Mouse (Mus musculus): ENCODE measurements around the gene Klhdc10.

The Klhdc10 gene

GRCm38 (mm10) chr6:30465586-30465985, 63.9 kb downstream of the Klhdc10 start:
- Histone ChIP-seq H3K36me3 (ENCODE audit: insufficient read depth, low read length) (no peaks in the 10 kb centered on the region), H3K27me3 (ENCODE audit: insufficient read depth, low read length) (peaks cover 50% of the 10 kb centered on the region), H3K4me1 (replicated peaks; ENCODE audit: low read depth, low read length) (peaks cover 49% of the 10 kb centered on the region), H3K9me3 (ENCODE audit: low read length) (no peaks in the 10 kb centered on the region), H3K4me3 (replicated peaks; ENCODE audit: low read length) (no peak overlapping the region)
- TF ChIP-seq POU5F1 (IDR thresholded peaks at IDR 0.05; ENCODE audit: borderline replicate concordance, low read length) (no peak), NANOG (IDR thresholded peaks at IDR 0.05; ENCODE audit: borderline replicate concordance, low read length) (no peak), CTCF (conservative IDR thresholded peaks at IDR 0.05; ENCODE audit: low read length) (no peak)

- peaks cover 42% of the 10 kb centered on the region for H3K27me3 ChIP-seq (ENCODE audit: insufficient read depth, low read length)
- TF ChIP-seq NANOG (IDR thresholded peaks at IDR 0.05; ENCODE audit: borderline replicate concordance, low read length) (no peak), POU5F1 (IDR thresholded peaks at IDR 0.05; ENCODE audit: borderline replicate concordance, low read length) (no peak), CTCF (conservative IDR thresholded peaks at IDR 0.05; ENCODE audit: low read length) (no peak)
- H3K9me3 ChIP-seq (ENCODE audit: low read length): no peaks in the 10 kb centered on the region
Measured at GRCm38 (mm10) chr6:30468058-30468457, 66.4 kb downstream of the Klhdc10 start.

GRCm38 (mm10) chr6:30468684-30469083, 67.0 kb downstream of the Klhdc10 start:
- Histone ChIP-seq H3K27me3 (ENCODE audit: insufficient read depth, low read length) (peaks cover 36% of the 10 kb centered on the region), H3K4me3 (replicated peaks; ENCODE audit: low read length) (peak overlapping the region; percentile 69), H3K4me1 (replicated peaks; ENCODE audit: low read depth, low read length) (peaks cover 27% of the 10 kb centered on the region), H3K36me3 (ENCODE audit: insufficient read depth, low read length) (no peaks in the 10 kb centered on the region), H3K9me3 (ENCODE audit: low read length) (no peaks in the 10 kb centered on the region)
- TF ChIP-seq POU5F1 (IDR thresholded peaks at IDR 0.05; ENCODE audit: borderline replicate concordance, low read length): no peak
- TF ChIP-seq NANOG (IDR thresholded peaks at IDR 0.05; ENCODE audit: borderline replicate concordance, low read length): no peak
- peak; percentile 29 for TF ChIP-seq CTCF (conservative IDR thresholded peaks at IDR 0.05; ENCODE audit: low read length)

More at GRCm38 (mm10) chr6:30468058-30468457, 66.4 kb downstream of the Klhdc10 start:
- H3K36me3 ChIP-seq (ENCODE audit: insufficient read depth, low read length): no peaks in the 10 kb centered on the region
- H3K4me3 ChIP-seq (replicated peaks; ENCODE audit: low read length): no peak overlapping the region
- peaks cover 29% of the 10 kb centered on the region for H3K4me1 ChIP-seq (replicated peaks; ENCODE audit: low read depth, low read length)

- no peaks in the 10 kb centered on the region for H3K36me3 ChIP-seq (ENCODE audit: insufficient read depth, low read length)
- peaks cover 20% of the 10 kb centered on the region for H3K4me1 ChIP-seq (replicated peaks; ENCODE audit: low read depth, low read length)
- no peaks in the 10 kb centered on the region for H3K9me3 ChIP-seq (ENCODE audit: low read length)
- TF ChIP-seq CTCF (conservative IDR thresholded peaks at IDR 0.05; ENCODE audit: low read length) (no peak), POU5F1 (IDR thresholded peaks at IDR 0.05; ENCODE audit: borderline replicate concordance, low read length) (no peak)
- H3K27me3 ChIP-seq (ENCODE audit: insufficient read depth, low read length): peaks cover 30% of the 10 kb centered on the region
- H3K4me3 ChIP-seq (replicated peaks; ENCODE audit: low read length): peak overlapping the region; percentile 69
Measured at GRCm38 (mm10) chr6:30469370-30469769, 67.7 kb downstream of the Klhdc10 start.

- Histone ChIP-seq H3K4me3 (replicated peaks; ENCODE audit: low read length) (no peak overlapping the region), H3K27me3 (ENCODE audit: insufficient read depth, low read length) (0 out of 2 replicates have a peak, but pooled peaks cover 11% of the 10 kb centered on the region), H3K4me1 (replicated peaks; ENCODE audit: low read depth, low read length) (peaks cover 14% of the 10 kb centered on the region), H3K36me3 (ENCODE audit: insufficient read depth, low read length) (peaks cover 5% of the 10 kb centered on the region; the same call in 1 of the 2 replicates), H3K9me3 (ENCODE audit: low read length) (no peaks in the 10 kb centered on the region)
- TF ChIP-seq NANOG (IDR thresholded peaks at IDR 0.05; ENCODE audit: borderline replicate concordance, low read length) (no peak), CTCF (conservative IDR thresholded peaks at IDR 0.05; ENCODE audit: low read length) (no peak), POU5F1 (IDR thresholded peaks at IDR 0.05; ENCODE audit: borderline replicate concordance, low read length) (no peak)
Measured at GRCm38 (mm10) chr6:30471706-30472105, 70.0 kb downstream of the Klhdc10 start.

- H3K9me3 ChIP-seq (ENCODE audit: low read length): no peaks in the 10 kb centered on the region
- H3K27me3 ChIP-seq (ENCODE audit: insufficient read depth, low read length): no peaks in the 10 kb centered on the region
- peaks cover 45% of the 10 kb centered on the region for H3K36me3 ChIP-seq (ENCODE audit: insufficient read depth, low read length)
- no peak for TF ChIP-seq CTCF (conservative IDR thresholded peaks at IDR 0.05; ENCODE audit: low read length)
- H3K4me3 ChIP-seq (replicated peaks; ENCODE audit: low read length): no peak overlapping the region
- 0 out of 2 replicates have a peak, but pooled peaks cover 3% of the 10 kb centered on the region for H3K4me1 ChIP-seq (replicated peaks; ENCODE audit: low read depth, low read length)
Measured at GRCm38 (mm10) chr6:30476025-30476765, 74.5 kb downstream of the Klhdc10 start.

GRCm38 (mm10) chr6:30477210-30477714, 75.6 kb downstream of the Klhdc10 start:
- no peak for TF ChIP-seq NANOG (IDR thresholded peaks at IDR 0.05; ENCODE audit: borderline replicate concordance, low read length)
- Histone ChIP-seq H3K27me3 (ENCODE audit: insufficient read depth, low read length) (no peaks in the 10 kb centered on the region), H3K36me3 (ENCODE audit: insufficient read depth, low read length) (peaks cover 55% of the 10 kb centered on the region), H3K9me3 (ENCODE audit: low read length) (no peaks in the 10 kb centered on the region), H3K4me3 (replicated peaks; ENCODE audit: low read length) (no peak overlapping the region), H3K4me1 (replicated peaks; ENCODE audit: low read depth, low read length) (0 out of 2 replicates have a peak, but pooled peaks cover 3% of the 10 kb centered on the region)

GRCm38 (mm10) chr6:30477784-30478183, 76.1 kb downstream of the Klhdc10 start:
- Histone ChIP-seq H3K9me3 (ENCODE audit: low read length) (no peaks in the 10 kb centered on the region), H3K4me3 (replicated peaks; ENCODE audit: low read length) (no peak overlapping the region), H3K4me1 (replicated peaks; ENCODE audit: low read depth, low read length) (0 out of 2 replicates have a peak, but pooled peaks cover 3% of the 10 kb centered on the region), H3K36me3 (ENCODE audit: insufficient read depth, low read length) (peaks cover 61% of the 10 kb centered on the region), H3K27me3 (ENCODE audit: insufficient read depth, low read length) (no peaks in the 10 kb centered on the region)
- no peak for TF ChIP-seq POU5F1 (IDR thresholded peaks at IDR 0.05; ENCODE audit: borderline replicate concordance, low read length)
- TF ChIP-seq NANOG (IDR thresholded peaks at IDR 0.05; ENCODE audit: borderline replicate concordance, low read length): no peak

- no peaks in the 10 kb centered on the region for H3K27me3 ChIP-seq (ENCODE audit: insufficient read depth, low read length)
- H3K4me3 ChIP-seq (replicated peaks; ENCODE audit: low read length): no peak overlapping the region
- H3K4me1 ChIP-seq (replicated peaks; ENCODE audit: low read depth, low read length): 0 out of 2 replicates have a peak, but pooled peaks cover 3% of the 10 kb centered on the region
- no peaks in the 10 kb centered on the region for H3K9me3 ChIP-seq (ENCODE audit: low read length)
- no peak for TF ChIP-seq NANOG (IDR thresholded peaks at IDR 0.05; ENCODE audit: borderline replicate concordance, low read length)
- no peak for TF ChIP-seq POU5F1 (IDR thresholded peaks at IDR 0.05; ENCODE audit: borderline replicate concordance, low read length)
- TF ChIP-seq CTCF (conservative IDR thresholded peaks at IDR 0.05; ENCODE audit: low read length): no peak
- H3K36me3 ChIP-seq (ENCODE audit: insufficient read depth, low read length): peaks cover 77% of the 10 kb centered on the region
Measured at GRCm38 (mm10) chr6:30479418-30479817, 77.8 kb downstream of the Klhdc10 start.

All from E14TG2a.4 (cell line).